Mouse (Mus musculus): ENCODE data around the gene Atp5g3. TPM values are rescaled to one million over a fixed set of nuclear protein-coding genes. Genes with fewer than 3 reads are reported as not detected.
"Not testable (repeated sequence)": the region's sequence is repeated elsewhere in the genome, so short reads cannot be mapped to it uniquely, and the experiment has no call there.

Gene Atp5g3
- total and polyA plus RNA-seq, 2 experiments from 2014 or later, result 230 to 1,303 TPM

DNA sequence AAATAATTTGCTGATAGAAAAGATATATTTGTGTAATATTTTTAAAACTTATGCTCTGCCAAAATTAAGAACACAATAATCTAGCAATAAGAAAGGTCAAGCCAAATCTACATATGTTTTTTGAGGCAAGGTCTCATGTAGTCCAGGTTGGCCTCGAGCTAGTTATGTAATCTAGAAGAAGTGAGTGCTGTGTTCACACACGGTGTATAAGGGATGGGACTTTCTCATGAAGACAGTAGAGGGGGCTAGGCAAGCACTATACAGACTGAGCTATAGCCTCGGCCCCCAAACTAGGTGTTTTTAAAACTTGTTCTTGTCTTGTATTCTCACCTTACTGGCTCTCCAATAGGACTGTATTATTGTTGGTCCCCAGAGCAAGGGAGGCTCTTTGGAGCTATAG is 14.4 kb upstream of the Atp5g3 start:
- Histone ChIP-seq H3K9me3 (ENCODE audit: low read length) (no peaks in the 10 kb centered on the region), H3K4me2 (ENCODE audit: low read depth, low read length, poor library complexity, severe bottlenecking) (no peak overlapping the region), H3K36me3 (ENCODE audit: insufficient read depth, low read length) (no peaks in the 10 kb centered on the region), H3K27ac (ENCODE audit: low read depth, low read length) (no peak overlapping the region), H3K4me3 (ENCODE audit: low read depth, low read length) (no peak overlapping the region), H3K9ac (replicated peaks; ENCODE audit: low read length, poor library complexity, severe bottlenecking) (no peak overlapping the region), H3K27me3 (ENCODE audit: insufficient read depth, low read length) (no peaks in the 10 kb centered on the region), H3K4me1 (ENCODE audit: insufficient read depth, low read length) (no peaks in the 10 kb centered on the region)
- DNase-seq (ENCODE audit: low spot score), result no peak
- ATAC-seq (ENCODE audit: low FRiP score), result no peak
- no peak for TF ChIP-seq CTCF (IDR thresholded peaks at IDR 0.05)
- WGBS, result 70% methylated on average over 3 of the region's 3 CpGs

GRCm38 (mm10) chr2:73925089-73925488 is 14.0 kb upstream of the Atp5g3 start:
- 16% methylated on average over 5 of the region's 5 CpGs for WGBS
- H3K27me3 ChIP-seq (ENCODE audit: insufficient read depth, low read length), result no peaks in the 10 kb centered on the region
- no peaks in the 10 kb centered on the region for H3K36me3 ChIP-seq (ENCODE audit: insufficient read depth, low read length)
- no peaks in the 10 kb centered on the region for H3K4me1 ChIP-seq (ENCODE audit: insufficient read depth, low read length)
- ATAC-seq (ENCODE audit: low FRiP score), result peak; percentile 72
- no peak overlapping the region for H3K9ac ChIP-seq (replicated peaks; ENCODE audit: low read length, poor library complexity, severe bottlenecking)
- H3K27ac ChIP-seq (ENCODE audit: low read depth, low read length), result no peak overlapping the region
- DNase-seq (ENCODE audit: low spot score), result peak; percentile 96
- peak; percentile 82 for TF ChIP-seq CTCF (IDR thresholded peaks at IDR 0.05)
- H3K9me3 ChIP-seq (ENCODE audit: low read length), result no peaks in the 10 kb centered on the region
- H3K4me2 ChIP-seq (ENCODE audit: low read depth, low read length, poor library complexity, severe bottlenecking), result no peak overlapping the region
- H3K4me3 ChIP-seq (ENCODE audit: low read depth, low read length), result no peak overlapping the region

DNA sequence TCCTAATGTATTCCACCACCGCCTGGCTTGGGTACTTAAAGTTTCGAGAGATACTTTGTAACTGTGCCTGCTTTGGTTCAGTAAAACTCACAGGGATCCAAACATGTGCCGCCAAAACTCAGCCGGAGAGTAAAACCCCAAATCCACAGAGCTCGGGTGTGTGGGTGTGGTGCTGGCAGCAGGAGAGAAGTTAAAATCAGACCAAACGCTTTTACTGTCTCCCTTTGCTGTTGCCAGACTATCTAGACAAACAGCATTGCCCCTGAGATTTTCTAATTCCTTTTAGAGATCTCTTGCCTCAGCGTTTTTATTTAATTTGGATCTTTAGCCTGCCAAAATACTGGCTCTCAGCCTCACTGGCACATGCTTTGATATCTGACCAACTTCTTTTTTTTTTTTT is 8.5 kb upstream of the Atp5g3 start:
- no peaks in the 10 kb centered on the region for H3K4me1 ChIP-seq (ENCODE audit: insufficient read depth, low read length)
- H3K4me2 ChIP-seq (ENCODE audit: low read depth, low read length, poor library complexity, severe bottlenecking), result no peak overlapping the region
- H3K27ac ChIP-seq (ENCODE audit: low read depth, low read length), result no peak overlapping the region
- no peak for TF ChIP-seq CTCF (IDR thresholded peaks at IDR 0.05)
- no peak overlapping the region for H3K9ac ChIP-seq (replicated peaks; ENCODE audit: low read length, poor library complexity, severe bottlenecking)
- no peaks in the 10 kb centered on the region for H3K36me3 ChIP-seq (ENCODE audit: insufficient read depth, low read length)
- H3K27me3 ChIP-seq (ENCODE audit: insufficient read depth, low read length), result no peaks in the 10 kb centered on the region
- H3K9me3 ChIP-seq (ENCODE audit: low read length), result no peaks in the 10 kb centered on the region
- no peak overlapping the region for H3K4me3 ChIP-seq (ENCODE audit: low read depth, low read length)
- WGBS, result 60% methylated on average over 7 of the region's 7 CpGs
- no peak for DNase-seq (ENCODE audit: low spot score)
- ATAC-seq (ENCODE audit: low FRiP score), result no peak

DNA sequence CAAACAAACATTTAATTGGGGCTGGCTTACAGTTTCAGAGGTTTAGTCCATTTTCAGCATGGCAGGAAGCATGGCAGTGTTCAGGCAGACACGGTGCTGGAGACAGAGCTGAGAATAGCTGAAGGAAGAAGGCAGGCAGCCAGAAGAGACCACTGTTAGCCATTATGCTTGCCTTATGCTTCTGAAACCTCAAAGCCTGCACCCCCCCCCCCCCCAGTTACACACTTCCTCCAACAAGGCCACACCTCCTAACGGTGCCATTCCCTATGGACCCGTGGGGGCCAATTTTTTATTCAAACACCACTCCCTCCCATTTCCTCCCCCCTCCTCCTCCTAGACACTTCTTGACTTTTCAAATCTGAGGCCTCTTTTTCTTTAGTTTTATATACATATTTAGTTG is 1.1 kb upstream of the Atp5g3 start:
- Histone ChIP-seq H3K4me2 (ENCODE audit: low read depth, low read length, poor library complexity, severe bottlenecking) (no peak overlapping the region), H3K4me1 (ENCODE audit: insufficient read depth, low read length) (no peaks in the 10 kb centered on the region), H3K9me3 (ENCODE audit: low read length) (no peaks in the 10 kb centered on the region), H3K27me3 (ENCODE audit: insufficient read depth, low read length) (no peaks in the 10 kb centered on the region), H3K27ac (ENCODE audit: low read depth, low read length) (no peak overlapping the region), H3K4me3 (ENCODE audit: low read depth, low read length) (no peak overlapping the region), H3K36me3 (ENCODE audit: insufficient read depth, low read length) (peaks cover 13% of the 10 kb centered on the region), H3K9ac (replicated peaks; ENCODE audit: low read length, poor library complexity, severe bottlenecking) (no peak overlapping the region)
- WGBS, result 71% methylated on average over 3 of the region's 3 CpGs
- DNase-seq (ENCODE audit: low spot score) (no peak), ATAC-seq (ENCODE audit: low FRiP score) (no peak)
- no peak for TF ChIP-seq CTCF (IDR thresholded peaks at IDR 0.05)

GRCm38 (mm10) chr2:73910571-73911174 is 453 bp downstream of the Atp5g3 start:
- Histone ChIP-seq H3K27me3 (ENCODE audit: insufficient read depth, low read length) (no peaks in the 10 kb centered on the region), H3K27ac (ENCODE audit: low read depth, low read length) (peak overlapping the region; percentile 92), H3K36me3 (ENCODE audit: insufficient read depth, low read length) (peaks cover 18% of the 10 kb centered on the region), H3K4me3 (ENCODE audit: low read depth, low read length) (peak overlapping the region; percentile 99), H3K9ac (replicated peaks; ENCODE audit: low read length, poor library complexity, severe bottlenecking) (peak overlapping the region; percentile 100), H3K4me2 (ENCODE audit: low read depth, low read length, poor library complexity, severe bottlenecking) (peak overlapping the region; percentile 80), H3K9me3 (ENCODE audit: low read length) (no peaks in the 10 kb centered on the region), H3K4me1 (ENCODE audit: insufficient read depth, low read length) (no peaks in the 10 kb centered on the region)
- DNase-seq (ENCODE audit: low spot score), result no peak
- 0% methylated on average over 38 of the region's 50 CpGs for WGBS
- TF ChIP-seq CTCF (IDR thresholded peaks at IDR 0.05), result no peak
- peak; percentile 59 for ATAC-seq (ENCODE audit: low FRiP score)

- no peak overlapping the region for H3K27ac ChIP-seq (ENCODE audit: low read depth, low read length)
- 90% methylated on average over 2 of the region's 2 CpGs for WGBS
- no peaks in the 10 kb centered on the region for H3K4me1 ChIP-seq (ENCODE audit: insufficient read depth, low read length)
- no peak overlapping the region for H3K4me3 ChIP-seq (ENCODE audit: low read depth, low read length)
- no peaks in the 10 kb centered on the region for H3K27me3 ChIP-seq (ENCODE audit: insufficient read depth, low read length)
- H3K36me3 ChIP-seq (ENCODE audit: insufficient read depth, low read length), result peaks cover 18% of the 10 kb centered on the region
- no peak for ATAC-seq (ENCODE audit: low FRiP score)
- H3K9ac ChIP-seq (replicated peaks; ENCODE audit: low read length, poor library complexity, severe bottlenecking), result no peak overlapping the region
- TF ChIP-seq CTCF (IDR thresholded peaks at IDR 0.05), result no peak
- DNase-seq (ENCODE audit: low spot score), result no peak
- H3K4me2 ChIP-seq (ENCODE audit: low read depth, low read length, poor library complexity, severe bottlenecking), result no peak overlapping the region
- H3K9me3 ChIP-seq (ENCODE audit: low read length), result no peaks in the 10 kb centered on the region
These were observed 2.0 kb downstream of the Atp5g3 start for GRCm38 (mm10) chr2:73909116-73909515.

DNA sequence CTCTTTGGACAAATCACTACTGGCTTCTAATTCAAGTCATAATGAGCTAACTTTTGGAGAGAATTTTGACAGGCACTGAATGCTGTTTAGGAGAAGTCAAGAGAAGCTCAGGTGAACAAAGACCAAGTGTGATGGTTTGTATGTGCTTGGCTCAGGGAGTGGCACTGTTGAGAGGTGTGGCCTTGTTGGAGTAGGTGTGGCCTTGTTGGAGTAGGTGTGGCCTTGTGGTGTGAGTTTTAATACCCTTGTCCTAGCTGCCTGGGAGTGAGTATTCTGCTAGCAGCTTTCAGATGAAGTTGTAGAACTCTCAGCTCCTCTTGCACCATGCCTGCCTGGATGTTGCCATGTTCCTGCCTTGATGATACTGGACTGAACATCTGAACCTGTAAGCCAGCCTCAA is 6.4 kb downstream of the Atp5g3 start:
- DNase-seq (ENCODE audit: low spot score); H3K4me3 ChIP-seq (ENCODE audit: low read depth, low read length); ATAC-seq (ENCODE audit: low FRiP score); H3K4me2 ChIP-seq (ENCODE audit: low read depth, low read length, poor library complexity, severe bottlenecking); H3K27ac ChIP-seq (ENCODE audit: low read depth, low read length); H3K9me3 ChIP-seq (ENCODE audit: low read length); H3K4me1 ChIP-seq (ENCODE audit: insufficient read depth, low read length); H3K27me3 ChIP-seq (ENCODE audit: insufficient read depth, low read length); H3K9ac ChIP-seq (replicated peaks; ENCODE audit: low read length, poor library complexity, severe bottlenecking): not testable (repeated sequence)
- H3K36me3 ChIP-seq (ENCODE audit: insufficient read depth, low read length), result peaks cover 20% of the 10 kb centered on the region

Data from midbrain, postnatal 0 days (tissue).